Mouse (Mus musculus) lung, postnatal 14 days (tissue): Measurements from ENCODE around the gene Apmap.
"Not testable (repeated sequence)": the region's sequence is repeated elsewhere in the genome, so short reads cannot be mapped to it uniquely, and the experiment has no call there.

ENCODE experiments used
- DNase-seq: peaks from one replicate; pipeline ENCODE4 v3.0.0; 2021

Gene Apmap

GRCm38 (mm10) chr2:150610097-150610496 lies 1.7 kb upstream of the Apmap start:
- no peak for DNase-seq

GRCm38 (mm10) chr2:150608872-150609560 lies 649 bp upstream of the Apmap start:
- peak; percentile 76 for DNase-seq

DNA sequence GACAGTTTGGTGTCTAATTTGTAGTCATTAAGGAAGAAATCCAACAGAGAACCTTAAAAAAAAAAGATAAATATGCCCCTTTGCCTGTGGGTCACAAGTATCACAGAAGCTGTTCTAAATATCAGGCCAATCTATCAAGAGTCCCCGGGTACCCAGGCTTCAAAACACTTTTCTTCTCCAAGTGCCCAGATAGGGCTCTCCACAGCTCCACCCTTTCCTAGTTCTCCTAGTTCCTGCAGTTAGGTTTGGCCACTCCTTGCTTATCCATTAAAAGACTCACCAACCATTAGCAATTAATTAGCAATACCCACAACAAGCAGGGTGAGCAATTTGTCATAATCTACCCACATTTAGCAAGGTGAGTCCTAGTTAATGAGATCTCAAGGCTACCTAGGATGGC lies 1.3 kb downstream of the Apmap start:
- DNase-seq: no peak

GRCm38 (mm10) chr2:150604802-150605201 lies 3.6 kb downstream of the Apmap start:
- no peak for DNase-seq

GRCm38 (mm10) chr2:150602166-150602565 lies 6.2 kb downstream of the Apmap start:
- DNase-seq: no peak

DNA sequence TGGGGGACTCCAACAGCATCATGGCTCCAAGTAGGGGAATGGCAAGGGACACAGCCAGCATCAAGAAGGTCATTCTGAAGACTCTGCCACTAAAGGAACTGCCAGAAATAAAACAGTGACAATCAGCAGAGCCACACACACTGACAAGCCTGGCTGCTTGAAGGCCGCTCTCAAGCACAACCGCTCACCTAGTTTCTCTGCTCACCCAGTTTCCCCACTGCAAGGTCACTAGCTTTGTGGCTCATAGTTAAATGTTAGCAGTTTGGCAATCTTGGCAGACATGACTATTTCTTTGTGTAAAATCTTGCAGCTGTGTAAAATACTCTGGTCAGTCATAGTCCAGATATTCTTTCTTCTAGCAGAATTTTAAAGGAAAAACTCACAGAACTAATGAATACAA lies 8.1 kb downstream of the Apmap start:
- DNase-seq: no peak

DNA sequence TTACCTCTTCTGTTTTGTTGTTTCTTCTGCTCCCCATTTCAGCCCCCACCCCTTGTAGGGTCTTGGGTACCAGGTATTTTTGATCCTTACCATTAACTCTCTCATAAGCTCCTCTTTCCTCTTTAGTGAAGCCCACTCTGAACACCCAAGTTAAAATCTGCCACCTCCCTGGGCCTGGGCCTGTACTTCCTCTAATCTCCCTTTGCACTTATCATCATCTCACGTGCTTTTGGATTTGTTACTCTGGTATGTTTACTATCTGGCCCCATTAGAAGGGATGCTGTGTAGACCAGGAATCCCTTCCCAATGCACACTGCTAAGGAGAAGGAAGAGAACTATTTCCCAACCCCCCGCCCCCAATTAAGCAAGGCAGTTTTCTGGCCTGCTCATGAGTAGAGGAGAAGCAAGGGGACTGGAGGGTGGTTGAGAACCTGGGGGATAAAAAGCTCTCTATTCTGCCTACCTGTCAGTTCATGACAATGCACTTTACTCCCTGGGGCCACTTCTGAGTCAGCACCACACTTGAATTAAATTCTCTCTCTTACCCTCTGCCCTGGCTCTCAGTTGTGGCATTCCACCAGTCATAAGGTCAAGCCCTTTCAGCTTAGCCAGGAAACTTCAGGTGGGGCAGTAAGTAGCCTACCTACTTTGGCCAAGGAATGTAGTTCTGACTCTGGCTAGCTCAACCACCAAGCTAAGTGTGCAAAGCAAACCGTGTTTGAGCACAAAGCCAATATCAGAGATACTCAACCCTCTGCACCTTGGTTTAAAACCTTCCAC lies 12.8 kb downstream of the Apmap start:
- peak; percentile 6 for DNase-seq

- DNase-seq: no peak
Observed at GRCm38 (mm10) chr2:150589076-150589475, 19.3 kb downstream of the Apmap start.

DNA sequence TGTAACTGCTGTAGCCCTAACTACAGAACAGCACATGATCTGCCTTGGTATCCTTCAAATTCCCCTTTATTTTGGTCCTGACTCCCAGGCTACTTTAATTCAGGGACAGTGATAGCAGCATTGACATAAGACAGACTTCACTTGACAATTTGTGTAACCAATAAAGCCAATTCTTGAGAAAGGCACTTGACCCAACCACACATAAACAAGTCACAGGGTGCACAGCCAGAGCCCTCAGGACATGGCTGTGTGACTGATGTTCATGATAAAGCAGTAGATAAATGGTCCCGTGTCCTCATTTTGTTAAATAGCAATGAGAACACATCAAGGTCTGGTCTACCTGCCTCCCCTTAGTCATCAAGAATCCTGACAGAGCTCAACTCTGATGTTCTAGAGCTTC lies 28.7 kb downstream of the Apmap start:
- no peak for DNase-seq

- no peak for DNase-seq
Observed at GRCm38 (mm10) chr2:150578603-150579002, 29.8 kb downstream of the Apmap start.

DNA sequence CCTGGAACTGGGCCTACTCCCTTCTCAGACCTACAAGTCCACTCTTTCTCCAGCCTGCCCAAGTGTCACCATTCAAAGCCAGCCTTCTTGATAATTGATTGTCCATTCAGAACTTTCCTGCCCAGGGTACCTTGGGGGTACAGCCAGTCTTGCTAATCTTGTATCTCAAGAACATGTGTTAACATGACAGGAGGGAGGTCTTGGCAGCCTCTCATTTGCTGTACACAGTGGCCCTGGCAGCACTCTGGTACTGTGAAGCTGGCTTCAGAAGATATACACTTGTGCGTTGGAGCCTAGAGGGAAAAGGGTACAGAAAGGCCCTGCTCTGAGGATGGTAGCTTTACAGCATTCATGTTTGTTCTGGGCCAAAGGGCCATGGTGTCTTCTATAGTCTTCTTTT lies 32.1 kb downstream of the Apmap start:
- DNase-seq: no peak

DNA sequence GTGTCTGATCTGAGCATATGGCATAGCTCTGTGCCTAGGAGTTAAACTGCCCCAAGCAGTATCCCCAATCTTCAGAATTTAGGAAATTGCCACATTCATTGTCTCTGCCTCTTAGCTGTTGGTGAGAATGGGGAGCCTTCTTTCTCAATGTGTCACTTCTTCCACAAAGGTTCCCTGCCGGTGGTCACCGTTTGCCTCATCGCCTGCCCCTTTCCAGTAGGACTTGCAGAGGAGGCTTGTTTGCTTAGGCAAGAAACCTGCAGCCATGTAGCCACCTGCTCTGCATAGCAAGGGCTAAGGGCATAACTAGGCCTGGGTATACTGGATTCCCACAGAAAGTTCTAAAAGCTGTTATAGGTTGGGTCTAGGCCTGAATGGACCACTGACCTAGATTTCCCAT lies 35.9 kb downstream of the Apmap start:
- no peak for DNase-seq

GRCm38 (mm10) chr2:150570761-150571160 lies 37.6 kb downstream of the Apmap start:
- no peak for DNase-seq

DNA sequence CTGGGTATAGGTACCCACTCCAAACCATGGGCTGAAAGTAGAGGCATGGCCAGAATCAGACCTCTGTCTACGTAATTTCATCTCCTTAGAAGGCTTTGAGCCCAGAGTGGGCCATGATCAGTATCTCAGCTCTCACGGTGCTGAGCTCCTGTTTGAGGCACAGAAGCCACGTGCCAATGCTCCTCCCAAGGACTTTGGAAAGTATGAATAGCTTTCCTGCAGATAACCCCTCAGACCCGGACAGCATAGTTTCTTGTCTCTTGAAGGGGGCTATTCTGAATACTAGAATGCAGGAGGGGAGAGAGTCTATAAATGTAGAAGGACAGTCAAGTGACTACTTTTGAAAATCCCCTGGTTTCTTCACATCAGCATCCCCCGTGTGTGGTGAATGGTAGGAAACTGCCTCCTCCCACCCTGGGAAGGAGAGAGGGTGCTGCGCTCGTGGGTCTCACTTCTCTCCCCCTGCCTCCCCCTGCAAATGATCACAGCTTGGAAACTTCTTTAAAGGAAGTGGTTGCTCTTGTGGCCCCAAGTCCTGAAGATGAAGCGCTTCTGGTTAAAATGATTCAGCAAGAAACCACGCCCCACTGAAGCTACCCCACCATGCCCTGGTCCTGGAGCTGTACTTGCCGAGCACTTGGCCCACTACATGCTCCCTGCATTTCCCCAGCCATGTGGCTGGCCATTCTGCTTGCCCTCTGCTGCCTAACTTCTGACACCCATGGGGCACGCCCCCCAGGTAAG lies 38.3 kb downstream of the Apmap start, which contains the start of gene Cst7:
Gene Cst7, plus strand, starts transcription at position 569 of the 744 bp plus-strand sequence.
- no peak for DNase-seq

GRCm38 (mm10) chr2:150567051-150567450 lies 41.3 kb downstream of the Apmap start:
- DNase-seq: no peak

GRCm38 (mm10) chr2:150558568-150558967 lies 49.8 kb downstream of the Apmap start:
- peak; percentile 24 for DNase-seq

DNA sequence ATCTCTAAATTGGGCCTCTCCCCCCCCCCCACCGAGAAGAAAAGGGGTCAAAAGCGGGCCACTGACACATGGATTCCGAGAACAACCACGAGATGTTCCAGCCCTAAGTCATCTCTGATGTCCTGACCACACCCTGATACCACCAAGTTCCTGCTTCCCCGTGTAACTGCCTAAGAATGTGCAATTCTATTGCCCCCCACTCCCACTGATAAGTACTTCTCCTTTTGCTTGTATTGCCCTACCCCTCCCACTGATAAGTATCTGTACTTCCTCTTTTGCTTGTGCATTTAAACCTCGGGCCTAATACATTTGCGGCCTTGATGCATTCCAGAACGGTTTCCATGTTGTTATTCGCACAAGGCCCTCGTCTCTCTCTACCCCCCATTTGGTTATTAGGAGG lies 58.8 kb downstream of the Apmap start:
- not testable (repeated sequence) for DNase-seq
